Mouse (Mus musculus) granulocyte monocyte progenitor cell, adult 5-6 weeks (primary cell): ENCODE results near the gene Nlrc3. TPM values are rescaled to one million over a fixed set of nuclear protein-coding genes. Genes with fewer than 3 reads are reported as not detected.

ENCODE experiments used
- ATAC-seq: replicated peaks from 2 replicates; pipeline ENCODE4 v1.8.0; 2016; ENCODE audit warnings: mild to moderate bottlenecking, moderate TSS enrichment, inconsistent platforms; ENCODE audit not compliant: poor library complexity, severe bottlenecking
- total RNA-seq, 2 experiments: library from RNA; stranded (forward) in 1 of 2; stranded (reverse) in 1 of 2; fragments of 200-712, 200-1000 nt in 1 of 2; fragments of >200 nt in 1 of 2; fragmentation: Nextera tagmentation in 1 of 2; gene quantifications; 2 replicates each; pipeline ENCODE4 v1.2.3; 2014 to 2017

Gene Nlrc3
- total RNA-seq, 2 experiments from 2014 or later: 0.52 to 1.4 TPM

DNA sequence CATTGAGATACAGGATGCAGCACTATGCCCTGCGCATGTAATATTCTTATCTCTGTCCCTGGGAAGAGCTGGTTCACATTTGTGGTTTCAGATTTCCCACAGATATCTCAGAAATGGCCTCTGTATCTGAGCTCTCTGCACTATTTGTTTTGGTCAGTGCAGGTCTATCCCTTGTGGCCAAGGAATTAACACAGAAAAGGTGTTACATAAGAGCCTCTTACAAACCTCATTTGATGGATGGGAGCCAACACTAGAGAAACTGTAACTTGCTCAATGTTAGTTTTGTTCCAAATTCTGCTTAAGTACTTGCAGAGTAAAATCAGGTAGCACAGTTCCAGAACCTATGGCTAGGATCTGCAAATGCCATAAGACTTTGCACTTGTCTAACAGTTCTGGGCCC is 42.3 kb downstream of the Nlrc3 start:
- peak; percentile 36 for ATAC-seq

- no peak for ATAC-seq
Measured at GRCm38 (mm10) chr16:3933536-3933935, 42.9 kb downstream of the Nlrc3 start.

DNA sequence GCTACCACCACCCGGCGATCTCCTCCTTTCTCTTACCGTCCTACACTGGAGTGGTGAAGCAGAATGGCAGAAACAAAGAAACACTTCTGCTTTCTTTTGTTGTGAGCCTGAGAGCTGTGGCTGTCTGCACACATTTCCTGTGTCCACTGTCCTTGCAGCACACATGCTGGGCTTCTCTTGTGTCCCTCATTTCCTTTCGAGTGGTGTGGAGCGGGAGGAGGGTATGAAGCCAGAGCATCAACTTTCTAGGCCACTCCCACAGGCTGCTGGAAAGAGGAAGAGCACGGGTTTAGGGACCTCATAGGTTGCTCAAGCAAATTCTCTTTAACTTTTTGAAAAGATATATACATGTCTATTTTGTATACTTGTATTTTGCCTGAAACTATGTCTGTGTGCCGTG is 47.3 kb downstream of the Nlrc3 start:
- ATAC-seq: peak; percentile 98

DNA sequence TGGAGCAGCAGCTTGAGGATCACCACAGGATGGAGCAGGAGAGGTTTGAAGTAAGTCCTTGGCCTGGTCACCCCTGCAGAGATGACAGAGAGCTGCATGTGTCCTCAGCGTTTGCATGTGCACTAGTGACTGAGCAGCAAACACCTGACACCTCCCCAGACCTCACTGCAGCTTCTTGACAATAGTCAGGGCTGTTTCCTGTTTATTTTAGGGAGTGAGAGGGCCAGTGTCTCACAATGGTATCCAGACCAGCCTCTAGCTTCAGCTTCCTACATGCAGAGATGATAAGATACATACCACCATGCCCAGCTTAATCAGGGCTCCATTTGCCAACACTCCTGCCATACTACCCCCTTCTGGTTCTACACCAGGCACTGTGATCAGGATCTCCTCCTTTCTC is 47.9 kb downstream of the Nlrc3 start:
- no peak for ATAC-seq

DNA sequence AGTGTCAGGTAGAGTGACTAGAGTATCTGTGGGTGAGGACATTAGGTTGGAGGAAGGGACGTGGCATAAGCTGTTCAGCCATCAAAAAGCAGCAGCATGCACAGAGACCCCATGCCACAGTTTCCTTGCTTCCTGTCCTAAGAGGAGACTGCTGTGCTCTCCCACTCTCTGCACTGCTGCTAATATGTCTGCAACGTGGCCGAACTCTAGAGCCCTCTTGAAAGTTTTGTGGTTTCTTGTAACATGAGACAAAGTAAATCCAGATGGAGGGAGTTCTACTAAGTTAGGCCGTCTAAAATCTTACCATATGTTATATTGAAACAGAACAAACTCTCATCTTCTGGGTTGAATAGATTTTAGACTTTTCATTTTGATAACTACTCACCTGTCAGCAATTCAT is 52.5 kb downstream of the Nlrc3 start:
- ATAC-seq: no peak

GRCm38 (mm10) chr16:3923515-3923914 is 52.9 kb downstream of the Nlrc3 start:
- no peak for ATAC-seq

DNA sequence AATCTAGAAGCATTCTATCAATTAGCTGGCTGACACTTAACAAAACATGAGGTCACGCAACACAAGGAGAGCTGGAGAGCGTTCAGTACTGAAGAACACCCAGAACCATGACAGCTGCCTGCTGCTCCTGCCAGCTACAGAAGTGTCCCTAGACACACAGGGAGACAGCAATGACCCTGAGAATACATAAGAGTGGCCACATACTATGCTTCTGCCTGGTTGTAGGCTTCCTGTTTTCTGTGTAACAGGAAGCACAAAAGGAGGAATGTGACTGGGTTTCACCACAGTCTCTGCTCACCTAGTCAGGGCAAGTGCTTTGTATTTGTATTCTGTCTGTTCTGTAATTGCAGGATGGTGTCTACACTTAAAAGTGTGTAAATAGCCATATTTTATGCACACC is 55.7 kb downstream of the Nlrc3 start:
- ATAC-seq: peak; percentile 66

DNA sequence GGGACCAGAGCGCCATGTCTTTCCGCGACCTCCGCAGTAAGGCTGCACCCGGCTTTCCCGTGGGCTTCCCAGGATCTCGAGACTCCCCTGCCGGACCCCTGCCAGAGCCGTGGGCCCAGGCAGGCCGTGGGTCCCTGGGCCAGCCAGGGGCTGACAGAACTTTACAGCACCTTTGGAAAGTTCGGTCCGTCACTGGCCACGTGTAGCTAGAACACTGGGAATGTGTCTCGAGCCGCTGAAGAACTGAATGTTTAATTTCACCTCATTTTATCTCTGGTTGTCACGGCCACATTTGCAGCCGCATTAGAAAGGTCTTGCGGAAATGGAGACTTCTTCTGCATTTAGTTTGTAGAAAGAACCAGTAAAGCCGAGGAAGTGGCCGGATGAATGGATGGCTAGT is 67.3 kb downstream of the Nlrc3 start:
- ATAC-seq: no peak

- peak; percentile 92 for ATAC-seq
Measured at GRCm38 (mm10) chr16:3908537-3909111, 67.8 kb downstream of the Nlrc3 start, which contains the start of the genes 1700037C18Rik and Cluap1. 1700037C18Rik (minus strand) TSS chr16:3908689. Cluap1 (plus strand) TSS chr16:3908801.

DNA sequence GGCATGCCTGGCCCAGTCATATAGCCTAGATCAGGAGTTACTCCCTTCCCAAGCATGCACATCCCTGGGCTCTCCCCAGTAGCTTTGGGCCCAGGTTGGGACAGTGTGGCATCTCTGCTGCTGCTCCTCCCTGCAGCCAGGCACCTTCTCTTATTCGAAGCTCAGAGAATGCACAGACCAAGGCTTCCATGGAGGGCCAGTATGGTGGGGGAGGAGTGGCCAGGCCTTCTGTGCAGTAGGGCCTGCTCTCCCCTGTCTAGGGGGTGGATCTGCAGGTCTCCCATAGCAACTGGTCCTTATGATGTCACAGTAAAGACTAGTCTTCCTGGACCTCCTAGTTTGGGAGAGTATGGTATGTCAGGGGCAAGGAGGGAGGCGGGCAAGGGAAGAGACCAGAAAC is 69.0 kb downstream of the Nlrc3 start:
- no peak for ATAC-seq

GRCm38 (mm10) chr16:3896553-3896952 is 79.9 kb downstream of the Nlrc3 start:
- ATAC-seq: no peak

- peak; percentile 32 for ATAC-seq
Measured at GRCm38 (mm10) chr16:3896046-3896445, 80.4 kb downstream of the Nlrc3 start.

- peak; percentile 92 for ATAC-seq
Measured at GRCm38 (mm10) chr16:3895173-3895792, 81.1 kb downstream of the Nlrc3 start.

Other genes with a start within 250 kb of the Nlrc3 start
- gene Zfp263, start 232.5 kb downstream of the Nlrc3 start, total RNA-seq (2014; fragmentation: Nextera tagmentation): 26.5 and 43.4 TPM in 2 replicates
- 44.7 and 56.1 TPM in 2 replicates for gene Zfp263, start 232.5 kb downstream of the Nlrc3 start, total RNA-seq (2017)
- not detected in 2 replicates for gene Olfr15, start 145.8 kb downstream of the Nlrc3 start, total RNA-seq (2014; fragmentation: Nextera tagmentation)
- gene Olfr15, start 145.8 kb downstream of the Nlrc3 start, total RNA-seq (2017): not detected in 2 replicates
- gene Zfp174, start 129.4 kb downstream of the Nlrc3 start, total RNA-seq (2014; fragmentation: Nextera tagmentation): 0.64 and 1.4 TPM in 2 replicates
- 0.60 and 0.77 TPM in 2 replicates for gene Zfp174, start 129.4 kb downstream of the Nlrc3 start, total RNA-seq (2017)
- 72.5 and 101 TPM in 2 replicates for gene Naa60, start 104.3 kb downstream of the Nlrc3 start, total RNA-seq (2014; fragmentation: Nextera tagmentation)
- 33.9 and 34.1 TPM in 2 replicates for gene Naa60, start 104.3 kb downstream of the Nlrc3 start, total RNA-seq (2017)
- gene Zfp597, start 92.1 kb downstream of the Nlrc3 start, total RNA-seq (2014; fragmentation: Nextera tagmentation): 9.9 and 10.0 TPM in 2 replicates
- 8.2 and 11.8 TPM in 2 replicates for gene Zfp597, start 92.1 kb downstream of the Nlrc3 start, total RNA-seq (2017)
- 1.3 and 7.0 TPM in 2 replicates for gene Gm20695, start 92.0 kb downstream of the Nlrc3 start, total RNA-seq (2014; fragmentation: Nextera tagmentation)
- gene Gm20695, start 92.0 kb downstream of the Nlrc3 start, total RNA-seq (2017): 1.4 TPM in 1 of 2 replicates, not detected in the other
- gene 1700037C18Rik, start 67.9 kb downstream of the Nlrc3 start, total RNA-seq (2014; fragmentation: Nextera tagmentation): 0.77 and 1.6 TPM in 2 replicates
- gene 1700037C18Rik, start 67.9 kb downstream of the Nlrc3 start, total RNA-seq (2017): 0.69 and 6.2 TPM in 2 replicates
- gene Cluap1, start 67.8 kb downstream of the Nlrc3 start, total RNA-seq (2014; fragmentation: Nextera tagmentation): 23.1 and 23.8 TPM in 2 replicates
- 41.5 and 45.6 TPM in 2 replicates for gene Cluap1, start 67.8 kb downstream of the Nlrc3 start, total RNA-seq (2017)
- gene Slx4, start 27.1 kb upstream of the Nlrc3 start, total RNA-seq (2014; fragmentation: Nextera tagmentation): 29.0 and 43.4 TPM in 2 replicates
- 22.3 TPM in 2 replicates for gene Slx4, start 27.1 kb upstream of the Nlrc3 start, total RNA-seq (2017)
- not detected in 2 replicates for gene Dnase1, start 60.3 kb upstream of the Nlrc3 start, total RNA-seq (2014; fragmentation: Nextera tagmentation)
- 0.04 TPM in 1 of 2 replicates, not detected in the other for gene Dnase1, start 60.3 kb upstream of the Nlrc3 start, total RNA-seq (2017)
- gene Trap1, start 101.2 kb upstream of the Nlrc3 start, total RNA-seq (2014; fragmentation: Nextera tagmentation): 121 and 126 TPM in 2 replicates
- gene Trap1, start 101.2 kb upstream of the Nlrc3 start, total RNA-seq (2017): 149 and 178 TPM in 2 replicates
- gene Crebbp, start 237.4 kb upstream of the Nlrc3 start, total RNA-seq (2014; fragmentation: Nextera tagmentation): 33.0 and 52.9 TPM in 2 replicates
- 12.3 and 13.5 TPM in 2 replicates for gene Crebbp, start 237.4 kb upstream of the Nlrc3 start, total RNA-seq (2017)